Mouse (Mus musculus) lung, postnatal 0 days (tissue): ENCODE measurements at regions not wholly inside any gene's neighbourhood (a gene's known extent, or its start where the extent isn't known, plus 50 kb on each side); places are given as distances from the start of the nearest gene placed in this dataset.

Source experiments
- CTCF ChIP-seq: IDR thresholded peaks from 2 replicates; pipeline ENCODE4 v1.5.1; 2016; ENCODE audit warnings: antibody characterized with exemption, mild to moderate bottlenecking
- EP300 ChIP-seq: IDR thresholded peaks from 2 replicates; pipeline ENCODE4 v1.6.1; 2016; ENCODE audit warnings: antibody characterized with exemption, mild to moderate bottlenecking, control low read depth

DNA sequence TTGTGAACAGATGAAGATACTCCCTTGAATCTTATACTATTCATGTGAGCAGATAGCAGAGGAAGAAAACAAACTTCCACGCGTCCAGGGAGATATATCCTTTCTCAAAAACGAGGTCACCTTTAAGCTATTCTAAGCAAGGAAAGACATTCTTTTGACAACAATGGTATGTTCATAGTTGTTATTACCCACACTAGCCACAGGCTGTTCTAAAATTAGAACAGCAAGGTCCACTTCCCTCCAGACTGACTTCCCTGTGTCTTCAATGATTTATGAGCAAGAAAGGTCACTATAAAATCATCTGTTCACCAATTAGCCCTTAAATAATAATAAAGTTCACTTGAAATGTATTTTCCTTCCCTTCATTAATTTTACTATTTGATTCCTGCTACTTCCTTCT is 263.3 kb upstream of the Cpeb2 start:
- no peak for TF ChIP-seq EP300
- no peak for TF ChIP-seq CTCF
